Mouse (Mus musculus) midbrain, embryonic 14.5 days (tissue): ENCODE measurements around the gene Vps13d. TPM values are rescaled to one million over a fixed set of nuclear protein-coding genes. Genes with fewer than 3 reads are reported as not detected.

ENCODE experiments used
- ATAC-seq: fragments of 200-750 bp; cut with Nextera tagmentation; 2 replicates; pipeline ENCODE4 v1.8.0; 2017; ENCODE audit warnings: moderate number of reproducible peaks, moderate library complexity; ENCODE audit not compliant: low FRiP score, low TSS enrichment
- DNase-seq: peaks from one replicate; pipeline ENCODE4 v3.0.0-alpha.2; 2015
- H3K27ac ChIP-seq: fragments of 300-500 bp; sonication (generic); replicated peaks from 2 replicates; pipeline ENCODE4 v1.5.1; 2014; ENCODE audit warnings: mild to moderate bottlenecking, low read depth, low read length, moderate library complexity
- H3K27me3 ChIP-seq: fragments of 300-500 bp; sonication (generic); 2 replicates; pipeline ENCODE4 v1.6.1; 2014; ENCODE audit warnings: low read length, control low read depth, mixed read lengths; ENCODE audit not compliant: control insufficient read depth, insufficient read depth
- H3K36me3 ChIP-seq: fragments of 300-500 bp; sonication (generic); 2 replicates; pipeline ENCODE4 v1.6.1; 2014; ENCODE audit warnings: low read length, control low read depth; ENCODE audit not compliant: control insufficient read depth, insufficient read depth
- H3K4me1 ChIP-seq: fragments of 300-500 bp; sonication (generic); 2 replicates; pipeline ENCODE4 v1.6.1; 2014; ENCODE audit warnings: mild to moderate bottlenecking, antibody characterized with exemption, low read length, control low read depth; ENCODE audit not compliant: control insufficient read depth, insufficient read depth
- H3K4me2 ChIP-seq: fragments of 300-500 bp; sonication (generic); 2 replicates; pipeline ENCODE4 v1.6.1; 2014; ENCODE audit warnings: mild to moderate bottlenecking, low read length, moderate library complexity
- H3K4me3 ChIP-seq: fragments of 300-500 bp; sonication (generic); replicated peaks from 2 replicates; pipeline ENCODE4 v1.5.1; 2014; ENCODE audit warnings: low read depth, low read length
- H3K9ac ChIP-seq: fragments of 300-500 bp; sonication (generic); replicated peaks from 2 replicates; pipeline ENCODE4 v1.6.1; 2014; ENCODE audit warnings: mild to moderate bottlenecking, low read length, moderate library complexity
- H3K9me3 ChIP-seq: fragments of 300-500 bp; sonication (generic); 2 replicates; pipeline ENCODE4 v1.6.1; 2016; ENCODE audit warnings: low read length, control low read depth, mixed read lengths; ENCODE audit not compliant: control insufficient read depth
- WGBS: fragments of 180-500 bp; shearing (Covaris S2); extraction: QIAGEN DNeasy Blood & Tissue Kit; methylation state at CpG from one replicate; pipeline ENCODE4 v1.1.7; 2014; 5-methylcytosine and 5-hydroxymethylcytosine counted together
- polyA plus RNA-seq: library from polyadenylated mRNA; unstranded; fragments of >200 nt; fragmentation: Nextera tagmentation; extraction: Ambion mirVana; gene quantifications from 2 replicates; pipeline ENCODE4 v1.2.1, GENCODE M21; 2014

The Vps13d gene
- polyA plus RNA-seq, 1 experiment from 2014 or later = 13.3 TPM

- H3K4me3 ChIP-seq = no peak overlapping the region
- no peaks in the 10 kb centered on the region for H3K4me1 ChIP-seq
- no peak overlapping the region for H3K27ac ChIP-seq
- ATAC-seq (no peak), DNase-seq (no peak)
- H3K4me2 ChIP-seq = no peak overlapping the region
- WGBS = 87% methylated on average over 2 of the region's 2 CpGs
- no peak overlapping the region for H3K9ac ChIP-seq
- no peaks in the 10 kb centered on the region for H3K9me3 ChIP-seq
- H3K27me3 ChIP-seq = no peaks in the 10 kb centered on the region
- no peaks in the 10 kb centered on the region for H3K36me3 ChIP-seq
Observed at GRCm38 (mm10) chr4:144957721-144958120, 237.1 kb downstream of the Vps13d start.

- Histone ChIP-seq H3K27me3 (no peaks in the 10 kb centered on the region), H3K27ac (no peak overlapping the region), H3K4me2 (no peak overlapping the region), H3K4me3 (no peak overlapping the region), H3K36me3 (no peaks in the 10 kb centered on the region), H3K9ac (no peak overlapping the region), H3K4me1 (no peaks in the 10 kb centered on the region), H3K9me3 (no peaks in the 10 kb centered on the region)
- WGBS = 80% methylated on average over 4 of the region's 4 CpGs
- no peak for ATAC-seq
- no peak for DNase-seq
Observed at GRCm38 (mm10) chr4:144957186-144957585, 237.6 kb downstream of the Vps13d start.

- 86% methylated on average over 1 of the region's 1 CpGs for WGBS
- DNase-seq (no peak), ATAC-seq (no peak)
- Histone ChIP-seq H3K4me1 (no peaks in the 10 kb centered on the region), H3K27ac (no peak overlapping the region), H3K4me3 (no peak overlapping the region), H3K9ac (no peak overlapping the region), H3K36me3 (no peaks in the 10 kb centered on the region), H3K27me3 (no peaks in the 10 kb centered on the region), H3K9me3 (no peaks in the 10 kb centered on the region), H3K4me2 (no peak overlapping the region)
Observed at GRCm38 (mm10) chr4:144956293-144956692, 238.5 kb downstream of the Vps13d start.

DNA sequence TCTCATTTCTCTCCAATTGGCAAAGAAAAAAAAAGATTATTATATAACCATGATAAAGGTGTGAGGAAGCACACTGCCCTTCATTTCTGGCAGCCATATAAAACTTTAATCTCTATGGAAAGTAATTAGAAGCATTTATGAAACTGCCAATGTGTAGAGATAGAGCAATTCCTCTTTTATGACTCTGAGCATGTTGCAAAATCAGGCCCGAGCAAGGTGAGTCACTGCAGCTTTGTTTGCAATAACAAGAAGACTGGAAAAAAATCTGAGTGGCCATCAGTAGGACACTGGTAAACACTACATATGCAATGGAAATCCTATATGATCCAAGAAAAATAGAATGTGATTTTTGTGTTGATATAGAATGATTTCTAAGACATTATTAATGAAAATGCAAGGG is 238.9 kb downstream of the Vps13d start:
- 94% methylated on average over 1 of the region's 1 CpGs for WGBS
- Histone ChIP-seq H3K4me3 (no peak overlapping the region), H3K9me3 (no peaks in the 10 kb centered on the region), H3K9ac (no peak overlapping the region), H3K27me3 (no peaks in the 10 kb centered on the region), H3K4me1 (no peaks in the 10 kb centered on the region), H3K27ac (no peak overlapping the region), H3K4me2 (no peak overlapping the region), H3K36me3 (no peaks in the 10 kb centered on the region)
- no peak for DNase-seq
- ATAC-seq = no peak

- no peak overlapping the region for H3K9ac ChIP-seq
- H3K4me1 ChIP-seq = no peaks in the 10 kb centered on the region
- WGBS = 95% methylated on average over 1 of the region's 1 CpGs
- no peak overlapping the region for H3K4me3 ChIP-seq
- no peaks in the 10 kb centered on the region for H3K36me3 ChIP-seq
- H3K27ac ChIP-seq = no peak overlapping the region
- no peak overlapping the region for H3K4me2 ChIP-seq
- DNase-seq (no peak), ATAC-seq (no peak)
- no peaks in the 10 kb centered on the region for H3K27me3 ChIP-seq
- no peaks in the 10 kb centered on the region for H3K9me3 ChIP-seq
Observed at GRCm38 (mm10) chr4:144953421-144953820, 241.4 kb downstream of the Vps13d start.

DNA sequence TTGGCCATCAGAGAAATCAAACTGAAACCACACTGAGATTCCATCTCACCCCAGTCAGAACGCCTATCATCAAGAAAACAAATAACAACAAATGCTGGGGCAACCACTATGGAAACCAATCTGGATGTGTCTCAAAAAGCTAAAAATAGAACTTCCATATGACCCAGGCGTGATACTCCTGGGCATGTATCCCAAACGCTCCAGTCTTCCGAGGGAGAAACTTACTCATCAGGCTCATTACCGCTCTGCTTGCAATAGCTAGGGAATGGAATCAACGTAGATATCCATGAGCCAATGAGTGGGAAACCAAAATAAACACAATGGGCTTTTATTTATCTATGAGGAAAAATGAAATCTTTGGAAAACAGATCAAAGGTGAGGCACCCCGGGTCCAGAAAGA is 242.9 kb downstream of the Vps13d start:
- 93% methylated on average over 7 of the region's 7 CpGs for WGBS
- DNase-seq (no peak), ATAC-seq (no peak)
- Histone ChIP-seq H3K4me2 (no peak overlapping the region), H3K4me1 (no peaks in the 10 kb centered on the region), H3K36me3 (no peaks in the 10 kb centered on the region), H3K9ac (no peak overlapping the region), H3K9me3 (no peaks in the 10 kb centered on the region), H3K27me3 (no peaks in the 10 kb centered on the region), H3K27ac (no peak overlapping the region), H3K4me3 (no peak overlapping the region)

- H3K4me1 ChIP-seq = no peaks in the 10 kb centered on the region
- no peak for ATAC-seq
- no peaks in the 10 kb centered on the region for H3K27me3 ChIP-seq
- no peak overlapping the region for H3K27ac ChIP-seq
- no peak overlapping the region for H3K4me2 ChIP-seq
- no peak overlapping the region for H3K9ac ChIP-seq
- no peaks in the 10 kb centered on the region for H3K36me3 ChIP-seq
- no peak overlapping the region for H3K4me3 ChIP-seq
- WGBS = 90% methylated on average over 3 of the region's 3 CpGs
- DNase-seq = no peak
- H3K9me3 ChIP-seq = no peaks in the 10 kb centered on the region
Observed at GRCm38 (mm10) chr4:144950883-144951282, 243.9 kb downstream of the Vps13d start.

DNA sequence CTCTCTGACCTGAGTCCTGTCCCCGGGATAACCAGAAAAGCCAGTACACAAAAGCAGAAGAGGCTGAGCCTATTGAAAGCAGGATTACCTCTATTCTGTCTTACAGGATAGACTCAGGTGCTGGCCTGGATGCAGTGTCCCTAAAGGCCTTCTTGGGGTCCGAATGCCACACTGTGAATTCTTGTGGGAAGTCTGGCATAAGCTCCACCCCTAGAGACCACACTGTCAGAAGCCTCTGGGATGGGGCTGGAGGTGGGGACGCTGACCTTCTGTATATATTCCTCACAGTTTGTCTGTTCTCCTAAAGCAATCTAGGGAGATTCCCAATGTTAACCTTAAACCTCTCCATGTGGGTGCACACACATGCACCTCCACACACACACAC is 244.5 kb downstream of the Vps13d start:
- Histone ChIP-seq H3K9ac (no peak overlapping the region), H3K9me3 (no peaks in the 10 kb centered on the region), H3K4me3 (no peak overlapping the region), H3K27me3 (no peaks in the 10 kb centered on the region), H3K4me1 (no peaks in the 10 kb centered on the region), H3K27ac (no peak overlapping the region), H3K4me2 (no peak overlapping the region), H3K36me3 (no peaks in the 10 kb centered on the region)
- 65% methylated on average over 3 of the region's 3 CpGs for WGBS
- DNase-seq (no peak), ATAC-seq (no peak)

GRCm38 (mm10) chr4:144949441-144950326 is 245.1 kb downstream of the Vps13d start:
- peak; percentile 51 for ATAC-seq
- no peaks in the 10 kb centered on the region for H3K9me3 ChIP-seq
- peak overlapping the region; percentile 32; the same call in 1 of the 2 replicates for H3K27ac ChIP-seq
- no peaks in the 10 kb centered on the region for H3K36me3 ChIP-seq
- H3K9ac ChIP-seq = no peak overlapping the region
- H3K4me2 ChIP-seq = no peak overlapping the region
- H3K4me1 ChIP-seq = no peaks in the 10 kb centered on the region
- no peak overlapping the region for H3K4me3 ChIP-seq
- no peaks in the 10 kb centered on the region for H3K27me3 ChIP-seq
- WGBS = 16% methylated on average over 9 of the region's 9 CpGs
- no peak for DNase-seq
